Mouse (Mus musculus): Measurements from ENCODE around the gene Kdelr3.

Kdelr3 gene

DNA sequence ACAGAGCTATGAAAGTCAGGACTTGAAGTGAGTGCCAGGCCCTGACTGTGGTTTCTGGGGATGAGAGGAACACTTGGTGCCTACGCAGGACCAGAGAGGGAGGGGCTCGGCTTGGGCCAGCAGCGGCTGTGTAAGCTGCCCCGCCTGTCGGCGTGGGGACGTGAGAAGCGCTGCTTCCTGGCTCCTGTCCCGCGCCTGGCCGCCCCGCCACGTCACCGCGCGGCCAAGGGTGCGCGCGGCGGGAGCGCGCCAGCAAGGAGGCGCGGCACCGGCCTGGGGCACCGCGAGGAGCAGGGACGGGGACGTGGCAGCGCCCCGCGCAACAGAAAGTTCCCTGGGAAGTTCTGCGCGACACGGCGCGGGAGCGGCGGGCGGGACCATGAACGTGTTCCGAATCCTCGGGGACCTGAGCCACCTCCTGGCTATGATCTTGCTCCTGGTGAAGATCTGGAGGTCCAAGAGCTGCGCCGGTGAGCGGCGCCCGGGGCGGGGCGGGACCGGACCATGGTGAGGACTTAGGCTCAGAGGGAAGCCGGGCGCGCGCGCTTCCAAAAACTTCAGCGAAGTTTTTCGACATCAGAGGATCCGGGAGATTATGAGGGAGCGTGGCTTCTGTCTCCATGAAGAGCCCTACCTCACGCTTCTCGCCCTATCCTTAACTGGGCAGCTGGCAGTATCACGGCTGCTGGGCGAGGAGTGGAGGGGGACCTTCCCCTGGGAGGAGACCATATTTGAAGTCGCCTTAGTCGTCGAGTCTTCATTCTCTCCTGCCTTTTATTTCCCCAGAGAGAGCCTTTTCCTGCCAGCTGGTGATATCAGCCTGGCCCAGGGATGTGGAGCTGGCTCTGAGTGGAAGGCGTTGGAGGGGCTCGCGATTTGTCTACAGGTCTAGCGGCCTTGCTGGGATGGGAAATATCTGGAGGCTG is at the start of gene Kdelr3:
Gene Kdelr3 (plus strand): TSS at position 241 of the 926 bp plus-strand sequence.
- peak; percentile 78 for DNase-seq (ENCODE audit: low read depth)

DNA sequence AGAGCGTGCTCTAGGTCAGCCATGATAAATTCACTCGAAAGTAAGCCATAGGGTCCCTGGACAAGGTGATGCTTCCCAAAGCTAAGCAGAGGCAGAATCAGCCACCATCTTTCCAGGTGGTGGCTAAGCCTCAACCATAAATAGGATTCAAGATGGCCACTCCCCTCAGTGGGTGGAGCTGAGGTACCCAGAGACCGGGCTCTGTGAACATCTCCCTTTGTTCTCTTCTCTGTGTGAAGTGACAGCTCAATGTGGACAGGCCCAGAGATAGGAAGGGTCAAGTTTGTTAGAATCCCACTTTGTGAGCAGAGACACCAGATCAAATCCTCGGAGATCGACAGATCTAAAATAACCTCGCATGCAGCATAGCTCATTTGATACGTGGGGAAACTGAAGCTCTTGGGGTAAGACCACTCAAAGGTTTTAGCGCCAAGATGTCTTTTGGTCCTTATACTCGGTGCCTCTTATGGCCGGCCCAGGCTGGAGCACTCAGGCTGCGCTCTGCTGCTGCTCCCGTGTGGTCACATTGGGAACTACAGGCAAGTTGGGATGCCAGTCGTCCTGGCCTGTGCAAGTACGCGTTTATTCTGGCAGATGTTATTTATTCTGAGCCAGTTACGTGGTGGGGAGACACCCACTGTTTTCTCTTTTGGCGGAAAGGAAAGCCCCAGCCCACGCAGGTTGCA is 49.5 kb upstream of the Kdelr3 start:
- peak; percentile 55 for DNase-seq (ENCODE audit: low read depth)

- DNase-seq (ENCODE audit: low read depth): no peak
Observed at GRCm38 (mm10) chr15:79469577-79469976, 46.6 kb upstream of the Kdelr3 start.

DNA sequence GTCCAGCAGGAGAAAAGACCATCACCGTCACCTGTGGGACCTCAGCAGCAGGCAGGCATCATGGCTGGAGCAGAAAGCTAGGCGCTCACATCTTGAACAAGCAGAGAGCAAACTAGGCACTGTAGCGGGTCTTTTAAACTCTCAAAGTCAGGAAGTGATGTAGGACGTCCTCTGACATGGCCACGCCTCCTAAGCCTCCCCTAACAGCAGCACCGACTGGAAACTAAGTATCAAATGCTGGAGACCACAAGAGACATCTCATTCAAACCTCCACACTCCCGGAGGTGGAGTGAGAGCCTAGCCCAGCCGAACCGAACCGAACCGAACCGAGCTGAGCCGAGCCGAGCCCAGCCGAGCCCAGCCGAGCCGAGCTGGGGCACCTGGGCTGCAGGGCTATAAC is 45.6 kb upstream of the Kdelr3 start:
- no peak for DNase-seq (ENCODE audit: low read depth)

DNA sequence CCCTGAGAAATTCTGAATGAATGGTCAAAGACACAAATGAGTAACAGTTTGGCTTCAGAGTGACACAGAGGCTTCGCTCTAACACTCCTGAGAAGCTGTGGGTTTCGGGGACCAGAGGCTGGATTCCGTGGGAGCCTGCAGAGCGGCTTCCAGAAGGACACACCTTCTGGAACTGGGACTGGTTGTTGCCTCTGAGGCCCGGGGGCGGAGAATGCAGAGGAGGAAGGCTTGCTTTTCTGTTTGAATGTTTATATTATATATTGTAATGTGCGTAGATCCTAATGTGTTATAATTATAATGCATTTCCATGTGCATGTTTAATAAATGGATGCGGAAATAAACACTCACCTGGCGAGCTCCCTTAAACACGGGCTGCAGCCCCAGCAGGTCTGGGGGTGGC is 45.1 kb upstream of the Kdelr3 start:
- no peak for DNase-seq (ENCODE audit: low read depth)

- no peak for DNase-seq (ENCODE audit: low read depth)
Observed at GRCm38 (mm10) chr15:79473042-79473441, 43.2 kb upstream of the Kdelr3 start.

DNA sequence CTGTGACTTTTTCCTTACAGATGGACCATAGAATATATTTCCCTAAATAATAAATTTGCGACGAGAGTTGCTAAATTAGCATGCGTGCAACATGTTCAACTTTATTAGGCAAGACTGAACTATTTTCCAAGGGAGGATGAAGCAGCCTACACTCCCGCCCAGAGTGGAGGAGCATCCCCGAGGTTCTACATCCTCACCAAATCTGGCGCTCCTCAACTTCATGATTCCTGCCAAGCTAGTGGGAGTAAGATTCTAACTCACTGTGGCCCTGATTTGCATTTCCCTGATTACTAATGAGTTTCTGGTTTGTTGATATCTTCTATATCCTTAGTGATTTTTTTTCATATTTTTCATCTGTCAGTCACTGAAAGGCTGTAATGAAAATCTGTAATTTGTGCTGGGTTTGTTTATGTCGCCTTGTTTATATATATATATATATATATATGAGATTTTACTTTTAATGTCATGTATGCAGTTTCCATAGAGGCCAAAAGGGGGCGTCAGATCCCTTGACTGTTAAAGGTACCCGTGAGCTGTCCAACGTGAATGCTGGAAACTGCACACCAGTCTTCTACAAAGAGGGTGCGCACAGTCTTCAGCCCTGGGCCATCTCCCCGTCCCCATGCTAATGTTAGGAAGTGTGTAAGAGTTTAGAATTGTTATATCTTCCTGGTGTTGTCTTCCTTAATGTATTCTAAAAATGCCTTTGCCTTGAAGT is 42.4 kb upstream of the Kdelr3 start:
- no peak for DNase-seq (ENCODE audit: low read depth)

GRCm38 (mm10) chr15:79477227-79477626 is 39.0 kb upstream of the Kdelr3 start:
- DNase-seq (ENCODE audit: low read depth): no peak

GRCm38 (mm10) chr15:79481181-79481688 is 35.0 kb upstream of the Kdelr3 start:
- DNase-seq (ENCODE audit: low read depth): no peak

GRCm38 (mm10) chr15:79489463-79489862 is 26.7 kb upstream of the Kdelr3 start:
- no peak for DNase-seq (ENCODE audit: low read depth)

DNA sequence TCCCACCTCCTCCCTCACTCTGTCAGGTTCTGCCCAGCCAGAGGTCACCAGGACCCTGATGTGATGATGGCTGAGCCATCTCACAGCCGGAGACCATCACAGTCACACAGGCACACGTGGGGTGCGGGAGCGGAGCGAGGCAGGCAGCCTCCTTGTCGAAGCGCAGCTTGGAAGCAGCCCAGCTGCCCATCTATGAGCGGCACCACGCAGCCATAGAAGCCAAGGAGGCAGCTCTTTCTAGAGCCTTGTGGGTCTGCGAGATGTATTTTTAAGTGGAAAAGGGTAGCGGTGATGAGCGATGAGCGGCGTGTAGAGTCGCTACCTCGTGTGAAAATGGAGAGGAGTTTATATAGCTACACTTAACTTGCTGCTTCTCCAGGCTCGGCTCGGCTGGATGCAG is 22.7 kb upstream of the Kdelr3 start:
- no peak for DNase-seq (ENCODE audit: low read depth)

DNA sequence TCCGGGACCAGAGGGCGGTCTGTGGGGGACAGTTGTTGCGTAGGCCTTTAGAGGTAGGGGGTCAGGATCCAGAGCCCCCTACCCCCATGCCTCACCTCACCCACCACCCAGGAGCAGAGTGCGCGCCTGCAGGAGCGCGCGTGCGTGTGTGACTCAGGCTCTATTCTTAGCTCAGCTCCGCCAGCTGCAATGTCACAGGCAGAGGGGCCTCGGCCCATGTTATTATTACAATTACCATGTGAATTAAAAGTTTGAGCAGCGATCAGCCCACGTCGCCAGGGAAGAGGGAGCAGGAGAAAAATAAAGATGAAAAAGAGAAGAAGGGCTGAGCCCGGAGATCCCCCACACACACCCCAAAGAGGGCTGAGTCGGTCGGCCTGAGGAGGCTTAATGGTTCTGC is 16.1 kb upstream of the Kdelr3 start:
- DNase-seq (ENCODE audit: low read depth): no peak

GRCm38 (mm10) chr15:79502891-79503341 is 13.3 kb upstream of the Kdelr3 start:
- DNase-seq (ENCODE audit: low read depth): no peak

DNA sequence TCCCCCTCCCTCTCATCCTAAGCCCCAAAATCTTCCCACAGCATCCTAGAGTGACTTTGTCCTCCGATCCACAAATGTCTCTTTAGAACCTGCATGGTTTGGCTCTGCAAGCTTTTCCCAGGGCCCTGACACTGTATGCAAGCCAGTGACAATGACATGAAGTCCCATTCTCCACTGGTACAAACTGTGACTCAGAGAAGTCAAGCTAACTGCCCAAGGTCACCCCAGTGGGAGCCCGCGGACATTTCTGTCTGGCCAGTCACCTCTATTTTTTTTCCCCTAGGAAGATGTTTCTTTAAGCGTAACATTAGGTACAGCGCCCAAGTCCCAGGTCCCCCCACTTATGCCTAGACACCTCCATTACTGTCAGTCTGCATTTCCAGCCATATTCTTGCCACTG is 12.8 kb upstream of the Kdelr3 start:
- no peak for DNase-seq (ENCODE audit: low read depth)

DNA sequence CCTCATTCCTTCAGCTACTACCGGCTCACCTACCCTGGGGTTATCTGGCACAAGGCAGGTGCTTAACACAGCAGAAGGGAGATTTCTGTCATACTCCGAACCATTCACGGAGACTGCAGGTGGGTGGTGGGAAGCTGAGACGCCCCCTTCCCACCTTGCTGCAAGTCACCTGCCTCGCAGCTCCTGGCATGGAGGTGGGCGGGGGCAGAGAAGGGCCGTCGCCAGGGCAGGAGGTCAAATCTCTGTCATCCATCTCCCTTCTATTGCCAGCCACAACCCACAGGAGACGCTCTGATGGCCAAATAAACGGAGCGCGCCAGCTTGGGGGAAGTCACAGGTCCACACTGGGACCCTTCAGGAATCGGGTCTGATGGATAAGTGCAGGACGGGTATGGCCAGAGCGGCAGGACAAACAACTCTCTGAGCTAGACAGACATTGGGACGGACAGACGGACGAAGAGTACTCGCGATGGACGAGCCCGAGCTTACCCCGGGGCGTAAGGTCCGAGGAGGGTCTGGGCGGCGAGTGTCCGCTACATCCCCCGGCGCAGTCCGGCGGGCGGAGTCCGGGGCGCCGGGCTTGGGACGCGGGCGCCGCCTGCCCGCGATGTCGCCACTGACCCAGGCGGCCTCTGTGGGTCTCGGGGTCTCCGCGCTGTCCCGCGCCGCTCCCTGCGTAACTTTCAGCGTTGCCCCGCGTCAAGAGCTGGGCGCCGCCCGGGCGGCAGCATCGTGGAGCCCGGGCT is 11.3 kb upstream of the Kdelr3 start, which contains the start of gene Kcnj4:
Gene Kcnj4 (minus strand): TSS at position 535 of the 746 bp plus-strand sequence.
- DNase-seq (ENCODE audit: low read depth): no peak

- no peak for DNase-seq (ENCODE audit: low read depth)
Observed at GRCm38 (mm10) chr15:79505616-79506283, 10.5 kb upstream of the Kdelr3 start.

- no peak for DNase-seq (ENCODE audit: low read depth)
Observed at GRCm38 (mm10) chr15:79506460-79506859, 9.8 kb upstream of the Kdelr3 start.

DNA sequence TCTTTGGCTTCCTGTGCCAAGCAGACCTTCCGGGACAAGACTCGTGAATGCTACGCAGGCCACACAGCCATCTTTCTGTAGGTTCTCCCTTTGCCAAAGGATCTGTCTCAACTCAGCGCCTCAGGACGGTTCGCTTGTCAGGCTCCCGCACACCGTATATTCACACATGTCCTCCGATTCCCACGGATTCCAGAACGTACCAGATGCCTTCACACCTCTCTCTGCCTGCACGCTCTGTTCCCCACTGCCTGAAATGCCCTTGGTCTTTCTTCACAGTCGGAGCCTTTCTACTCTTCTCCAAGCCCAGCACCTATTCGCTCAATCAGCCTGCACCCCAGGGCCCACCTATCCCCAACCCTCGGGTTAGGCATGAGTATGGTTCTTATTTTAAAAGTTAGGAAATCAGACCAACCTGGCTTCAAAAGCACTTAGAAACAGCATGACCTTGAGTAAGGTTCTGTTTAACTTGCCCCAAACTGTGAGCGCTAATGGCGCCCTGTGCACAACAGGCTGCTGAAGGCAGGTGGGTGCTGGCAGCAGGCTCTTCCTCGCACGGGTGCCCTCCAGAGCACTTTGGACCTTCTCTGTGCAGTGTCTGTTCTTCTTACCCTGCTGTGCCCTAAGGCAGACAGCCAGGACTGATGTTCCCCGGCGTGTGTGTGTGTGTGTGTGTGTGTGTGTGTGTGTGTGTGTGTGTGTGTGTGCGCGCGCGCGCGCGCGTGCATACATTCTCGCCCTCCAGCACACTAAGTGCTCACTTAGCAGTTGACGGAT is 9.0 kb upstream of the Kdelr3 start:
- DNase-seq (ENCODE audit: low read depth): no peak

GRCm38 (mm10) chr15:79509998-79510397 is 6.2 kb upstream of the Kdelr3 start:
- no peak for DNase-seq (ENCODE audit: low read depth)

GRCm38 (mm10) chr15:79510425-79510824 is 5.8 kb upstream of the Kdelr3 start:
- no peak for DNase-seq (ENCODE audit: low read depth)

All from fibroblast of lung, adult 2 months (primary cell).